Mouse (Mus musculus) cerebellum, postnatal 25 days (tissue): ENCODE results near the gene Plk5.

Experiments
- DNase-seq, 2 experiments: peaks; one replicate each; pipeline ENCODE4 v3.0.0; 2021; ENCODE audit warnings: mixed read lengths in 2 of 2

Gene Plk5

DNA sequence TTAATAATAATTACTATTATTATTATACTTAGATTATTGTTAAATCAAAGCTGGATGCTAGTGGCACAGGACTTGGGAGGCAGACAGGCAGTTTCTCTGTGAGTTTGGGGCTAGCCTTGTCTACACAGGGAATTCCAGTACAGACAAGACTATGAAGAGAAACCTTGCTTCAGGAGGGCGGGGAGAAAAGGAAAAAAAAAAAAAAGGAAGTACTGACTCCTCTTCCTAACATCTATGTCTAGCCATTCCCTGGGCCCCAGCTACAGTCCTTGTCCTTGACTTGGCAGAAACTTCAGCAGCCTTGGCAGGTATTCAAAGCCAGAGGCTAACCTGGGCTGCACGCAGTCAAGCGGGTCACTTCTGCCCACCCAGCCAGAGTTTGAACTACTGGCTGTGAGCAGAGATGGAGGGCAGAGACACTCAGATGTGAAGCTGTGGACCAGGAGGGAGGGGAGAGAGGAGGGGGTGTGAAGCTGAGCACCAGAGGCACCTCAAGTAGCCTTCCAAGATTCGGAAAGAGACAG lies 33.0 kb downstream of the Plk5 start:
- DNase-seq, result no peak

DNA sequence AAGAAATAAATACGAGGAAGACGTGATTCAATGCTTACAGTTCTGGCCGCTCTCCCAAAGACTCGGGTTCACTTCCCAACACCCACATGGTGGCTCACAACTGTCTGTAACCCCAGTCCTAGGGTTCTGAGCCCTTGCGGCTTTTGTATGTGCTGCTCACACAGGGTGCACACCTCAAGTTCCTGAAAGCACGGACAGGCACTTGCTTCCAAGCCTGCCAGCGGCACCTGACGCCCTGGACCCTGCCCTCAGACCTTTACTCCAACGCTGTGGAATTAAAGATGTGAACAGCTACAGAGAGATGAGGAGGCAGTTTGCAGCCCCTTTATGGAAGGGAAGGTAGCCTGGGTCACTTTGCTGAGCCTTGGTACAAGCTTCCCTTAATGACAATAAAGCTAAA lies 34.4 kb downstream of the Plk5 start:
- DNase-seq, result no peak

DNA sequence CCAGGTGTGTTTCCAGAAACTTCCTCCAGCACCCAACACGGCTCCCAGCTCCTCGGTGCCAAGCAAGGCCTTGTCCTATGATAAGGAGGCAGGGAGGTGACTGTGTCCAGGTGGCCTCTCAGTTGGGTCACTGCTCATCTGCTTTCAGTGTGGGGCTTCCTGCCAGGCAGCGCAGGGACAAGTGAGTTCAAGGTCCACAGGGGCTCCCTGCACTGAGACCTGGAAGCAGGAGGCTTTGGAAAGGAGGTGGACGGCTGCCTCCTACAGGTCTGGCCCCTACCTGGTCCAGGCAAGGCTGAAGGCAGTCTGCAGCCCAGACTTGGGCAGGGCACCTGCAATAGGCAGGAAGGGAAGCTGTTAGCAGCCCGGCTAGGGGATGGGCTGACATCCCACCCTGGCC lies 36.4 kb downstream of the Plk5 start:
- DNase-seq, result no peak

DNA sequence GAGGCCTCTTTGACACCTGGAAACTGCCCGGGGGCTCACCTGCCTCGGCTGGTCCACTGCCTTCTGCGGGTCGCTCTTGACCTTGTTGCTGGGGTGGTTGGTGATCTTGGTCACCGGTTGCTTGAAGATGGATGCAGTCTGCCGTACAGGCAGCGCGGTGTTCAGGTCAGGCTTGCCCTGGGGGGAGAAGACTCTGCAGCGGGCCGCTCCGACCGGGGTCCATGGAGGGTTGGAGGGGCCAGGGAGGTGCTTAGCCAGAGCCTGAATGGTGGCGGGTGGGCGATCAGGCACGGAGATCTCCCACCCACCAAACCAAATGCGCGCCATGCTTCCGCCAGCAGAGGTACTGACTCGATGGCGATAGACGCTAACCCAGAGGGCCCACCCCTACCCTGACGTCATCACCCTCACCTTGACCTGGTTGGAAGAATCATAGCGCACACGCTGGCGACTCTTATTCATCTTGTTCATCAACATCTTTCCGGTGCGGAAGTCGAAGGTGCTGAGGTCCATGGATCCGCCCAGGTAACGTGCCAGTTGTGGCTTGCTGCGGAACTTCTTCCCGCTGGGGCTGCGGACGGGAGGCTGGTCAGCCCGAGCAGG lies 38.9 kb downstream of the Plk5 start:
- no peak for DNase-seq

DNA sequence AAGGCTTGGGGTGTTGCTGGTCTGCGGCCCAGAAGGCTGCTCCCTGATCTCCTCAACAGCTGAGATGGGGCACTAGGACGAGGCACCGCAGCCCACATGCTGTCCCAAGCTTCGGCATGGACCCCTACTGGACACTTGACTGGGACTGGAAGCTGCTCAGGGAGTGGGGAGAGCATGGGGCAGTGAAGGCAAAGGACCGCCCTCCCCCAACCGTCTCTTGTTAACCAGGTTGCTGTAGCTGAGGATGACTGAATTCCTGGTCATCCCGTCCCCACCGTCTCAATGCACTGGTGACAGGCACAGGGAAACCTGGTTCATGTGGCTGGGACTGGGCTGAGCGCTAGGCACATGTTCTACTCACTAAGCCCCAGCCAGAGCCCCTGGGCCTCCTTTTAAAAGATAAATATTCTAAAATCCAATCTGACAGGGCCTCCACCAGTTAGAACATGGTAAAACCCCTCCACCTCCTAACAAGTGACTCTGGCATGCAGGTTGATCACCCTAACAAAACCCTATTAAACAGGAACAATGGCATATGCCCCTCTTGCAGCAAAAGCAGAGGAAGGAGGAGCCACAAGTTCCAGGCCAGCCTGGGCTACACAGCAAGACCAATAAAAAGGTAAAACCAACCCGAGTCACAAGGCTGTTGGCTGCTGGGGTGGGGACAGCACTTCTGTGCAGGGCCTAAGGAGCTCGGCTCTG lies 40.7 kb downstream of the Plk5 start:
- DNase-seq, result no peak

DNA sequence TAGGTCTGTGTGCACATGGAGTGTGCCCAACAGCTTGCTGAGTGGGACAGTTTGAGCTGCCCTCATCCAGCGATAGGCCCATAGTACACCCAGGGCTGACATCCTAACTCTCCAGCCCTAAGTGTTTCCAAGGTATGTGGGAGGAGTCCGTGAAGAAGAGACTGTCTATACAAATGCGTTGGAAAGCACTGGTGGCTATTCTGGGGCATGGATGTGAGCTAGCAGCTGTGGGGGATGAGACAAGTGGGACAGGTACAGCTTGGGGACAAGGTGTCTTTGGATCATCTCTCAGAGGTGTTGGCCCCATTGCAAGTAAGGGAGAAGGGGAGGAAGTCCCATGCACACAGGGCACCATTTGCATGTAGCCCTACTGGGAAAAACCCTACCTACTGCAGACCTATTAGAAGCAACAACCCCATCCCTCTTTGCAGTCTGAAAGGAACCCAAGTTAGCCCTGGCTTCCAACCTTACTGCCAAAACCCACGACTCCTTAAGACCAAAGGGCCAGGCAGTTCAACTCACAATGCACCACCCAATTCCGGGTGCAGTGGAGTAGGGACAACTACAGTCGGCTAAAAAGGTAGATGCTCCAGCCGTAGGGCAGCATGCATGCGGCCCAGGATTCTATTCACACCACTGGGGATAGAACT lies 41.4 kb downstream of the Plk5 start:
- DNase-seq, result no peak

DNA sequence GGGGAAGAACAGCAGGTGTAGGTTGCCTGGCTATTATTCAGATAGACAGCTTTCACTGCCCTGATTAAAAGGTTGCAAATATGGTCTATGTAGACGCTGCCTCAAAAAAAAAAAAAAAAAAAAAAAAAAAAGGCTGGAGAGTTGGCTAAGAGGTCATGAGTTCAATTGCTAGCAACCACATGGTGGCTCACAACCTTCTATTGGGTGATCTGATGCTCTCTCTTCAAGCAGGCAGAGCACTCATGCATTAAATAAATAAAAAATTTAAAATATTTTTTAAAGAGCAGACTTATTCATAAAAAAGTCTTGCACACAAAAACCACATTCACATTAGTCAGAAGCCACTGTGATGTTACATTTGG lies 41.9 kb downstream of the Plk5 start:
- no peak for DNase-seq

DNA sequence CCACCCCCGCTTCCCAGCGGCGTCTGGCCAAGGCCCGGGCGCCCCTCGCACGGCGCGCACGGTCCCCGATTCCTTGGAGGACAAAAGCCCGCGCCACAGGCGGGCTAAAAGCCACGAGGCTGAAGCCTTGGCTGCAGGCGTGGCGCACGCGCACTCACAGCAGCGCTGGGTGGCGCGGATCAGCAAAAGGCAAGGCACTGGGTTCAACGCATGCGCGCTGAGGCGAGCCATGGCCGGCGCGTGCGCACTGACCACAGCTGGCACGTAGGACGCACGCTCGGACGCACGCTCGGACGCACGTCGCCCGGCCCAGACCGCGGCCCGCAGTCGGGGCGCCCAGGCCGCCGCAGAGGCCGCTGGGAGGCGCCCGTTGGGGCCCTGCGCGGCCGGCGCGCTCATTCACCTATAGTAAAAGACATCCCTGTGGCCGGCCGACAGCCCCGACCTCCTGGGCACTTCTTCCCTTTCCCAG lies 42.5 kb downstream of the Plk5 start:
- peak; percentile 99 for DNase-seq

DNA sequence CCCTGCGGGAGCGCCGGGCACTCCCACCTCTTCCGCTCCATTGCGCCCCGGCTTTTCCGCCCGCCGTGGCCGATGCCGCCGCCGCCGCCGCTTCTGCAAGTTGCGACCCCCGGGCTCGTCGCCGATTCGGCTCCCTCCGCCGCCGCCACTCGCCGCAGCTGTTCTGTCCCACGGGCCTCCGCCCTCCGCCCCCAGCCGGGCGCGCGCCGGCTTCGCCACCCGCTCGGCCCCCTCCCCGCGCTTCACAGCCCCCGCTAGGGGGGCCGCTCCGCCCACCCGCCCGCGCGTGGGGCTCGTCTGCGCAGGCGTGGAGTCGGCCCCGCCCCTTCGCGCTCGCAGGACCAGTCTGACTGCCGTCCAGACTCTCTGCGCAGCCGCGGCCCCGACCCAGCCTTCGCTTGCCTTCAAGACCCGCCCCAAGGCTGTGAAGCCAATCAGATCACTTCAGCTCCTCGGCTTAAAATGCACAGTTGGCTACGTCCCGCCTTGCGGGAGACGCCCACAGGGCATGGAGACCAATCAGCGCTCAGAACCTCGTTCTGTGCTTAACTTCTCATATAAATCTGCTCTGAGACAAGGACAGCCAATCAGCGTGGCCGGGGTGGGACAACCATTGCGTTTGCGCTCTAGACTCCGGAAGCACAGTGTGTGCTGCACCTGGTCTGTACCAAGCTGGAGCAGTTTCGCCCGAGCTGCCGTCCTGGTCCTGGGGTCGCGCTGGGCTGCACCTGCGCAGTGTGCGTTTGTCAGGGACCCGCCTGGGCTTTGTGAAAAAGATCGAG lies 43.1 kb downstream of the Plk5 start, which contains the start of gene Mbd3:
Mbd3 (minus strand) TSS at position 360 of the 782 bp plus-strand sequence.
- DNase-seq, result peak; percentile 99 to 100

DNA sequence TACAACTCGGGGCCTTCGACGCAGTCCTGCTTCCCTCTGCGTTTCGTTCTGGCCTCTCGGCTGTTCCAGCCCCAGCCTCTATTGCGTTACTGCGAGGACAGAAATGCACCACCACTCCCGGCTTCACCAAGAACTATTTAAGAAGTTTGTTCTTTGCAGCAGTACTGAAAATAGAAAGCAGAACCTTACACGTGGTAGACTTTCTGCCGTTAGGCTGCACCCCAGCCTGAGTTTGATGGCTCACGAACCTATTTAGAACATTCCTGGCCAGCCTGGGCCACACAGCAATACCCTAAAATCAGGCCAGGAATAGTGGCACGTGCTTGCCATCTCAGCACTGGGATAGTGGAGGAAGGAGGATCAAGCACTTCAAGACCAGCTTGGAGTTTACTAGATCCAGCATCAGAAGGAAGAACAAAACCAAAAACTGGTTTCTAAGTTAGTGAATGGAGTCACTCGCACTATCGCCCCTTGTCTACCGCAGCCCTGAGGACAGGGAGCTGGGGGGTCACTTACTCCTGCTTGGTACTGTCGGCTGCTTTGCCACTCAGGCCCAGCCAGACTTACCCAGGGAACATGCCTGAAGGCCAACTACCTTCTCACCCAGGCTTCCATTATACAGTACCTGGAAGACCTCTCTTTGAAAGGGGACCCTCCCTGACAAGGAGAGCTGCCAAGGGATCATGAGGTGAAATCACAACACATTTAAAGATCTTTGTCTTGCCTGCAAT lies 43.9 kb downstream of the Plk5 start:
- no peak for DNase-seq

DNA sequence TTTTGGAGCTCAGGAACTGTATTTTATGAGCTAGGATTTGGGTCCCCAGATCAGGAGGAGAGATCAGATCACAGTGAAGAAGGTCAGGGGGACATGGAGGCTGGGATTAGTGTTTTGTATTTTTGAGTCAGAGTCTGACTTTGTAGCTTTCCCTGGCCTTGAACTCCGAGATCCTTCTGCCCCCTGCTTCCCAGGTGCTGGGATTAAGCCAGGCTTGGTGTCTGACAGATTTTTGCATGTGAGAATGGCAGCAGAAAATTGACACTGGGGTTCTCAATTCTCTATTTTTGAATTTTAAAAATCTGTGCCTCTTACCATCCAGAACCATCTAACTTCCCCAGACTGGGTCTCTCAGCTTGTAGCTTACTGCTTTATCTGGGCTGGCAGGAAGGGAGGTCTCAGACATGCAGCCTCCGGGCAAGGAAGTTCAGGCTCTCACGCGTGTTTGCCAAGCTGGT lies 44.5 kb downstream of the Plk5 start:
- DNase-seq, result peak in 1 of 2 experiments; percentile 30

DNA sequence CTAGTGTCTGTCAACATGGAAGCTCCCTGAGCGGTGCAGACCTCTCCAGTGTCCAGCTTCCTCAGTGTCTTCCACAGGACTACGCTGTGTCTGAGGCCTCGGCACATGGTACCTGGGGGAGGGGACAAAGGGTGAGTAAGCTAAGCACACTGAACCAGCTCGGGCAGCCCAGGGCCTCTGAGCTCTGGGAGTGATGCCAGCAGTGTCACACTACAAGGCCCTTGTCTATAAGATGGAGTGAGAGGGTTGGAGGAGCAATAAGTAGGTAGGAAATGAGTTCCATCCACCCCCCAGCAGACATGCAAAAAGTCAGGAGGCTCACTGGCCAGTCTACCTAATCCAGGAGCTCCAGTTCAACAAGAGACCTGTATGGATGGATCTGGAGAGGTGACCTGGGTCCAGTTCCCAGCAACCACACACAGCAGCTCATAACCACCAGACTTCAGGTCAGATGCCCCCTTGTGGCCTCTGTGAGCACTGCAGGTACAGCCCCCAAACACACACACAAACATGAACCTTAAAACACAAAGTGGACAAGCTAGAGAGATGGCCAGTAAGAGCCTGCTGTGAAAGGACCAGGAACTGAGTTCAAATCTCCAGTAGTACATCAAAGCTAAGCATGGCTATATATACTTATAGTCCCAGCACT lies 46.9 kb downstream of the Plk5 start:
- peak; percentile 49 to 62 for DNase-seq

DNA sequence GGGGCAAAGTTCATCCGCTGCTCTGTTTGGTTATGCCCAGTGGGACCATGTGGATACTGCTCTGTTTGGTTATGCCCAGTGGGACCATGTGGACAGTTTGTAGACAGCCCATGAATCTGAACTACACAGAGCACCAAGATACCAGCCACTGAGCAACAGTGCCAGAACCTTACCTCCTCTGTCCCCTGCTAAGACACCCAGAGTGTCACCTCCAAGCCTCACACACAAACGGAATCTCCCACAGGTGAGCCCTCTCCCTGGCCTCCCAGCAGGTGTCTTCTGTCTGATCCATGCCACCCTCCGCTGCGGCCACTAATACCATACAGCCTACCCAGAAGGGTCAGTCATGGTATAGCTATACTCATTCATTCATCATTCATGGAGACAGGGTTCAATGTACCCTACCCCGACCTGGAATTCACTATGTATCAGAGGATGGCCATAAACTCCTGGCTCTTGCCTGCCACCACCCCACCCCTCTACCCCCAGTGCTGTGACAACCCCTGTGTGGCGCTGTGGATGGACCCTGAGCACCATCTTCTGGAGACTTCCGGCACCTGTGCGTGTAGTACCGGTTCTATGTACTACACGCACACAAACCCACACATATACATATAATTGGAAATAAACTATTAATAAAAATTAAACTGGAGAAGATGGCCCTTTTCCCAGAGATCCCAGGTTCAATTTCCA lies 49.4 kb downstream of the Plk5 start:
- no peak for DNase-seq

DNA sequence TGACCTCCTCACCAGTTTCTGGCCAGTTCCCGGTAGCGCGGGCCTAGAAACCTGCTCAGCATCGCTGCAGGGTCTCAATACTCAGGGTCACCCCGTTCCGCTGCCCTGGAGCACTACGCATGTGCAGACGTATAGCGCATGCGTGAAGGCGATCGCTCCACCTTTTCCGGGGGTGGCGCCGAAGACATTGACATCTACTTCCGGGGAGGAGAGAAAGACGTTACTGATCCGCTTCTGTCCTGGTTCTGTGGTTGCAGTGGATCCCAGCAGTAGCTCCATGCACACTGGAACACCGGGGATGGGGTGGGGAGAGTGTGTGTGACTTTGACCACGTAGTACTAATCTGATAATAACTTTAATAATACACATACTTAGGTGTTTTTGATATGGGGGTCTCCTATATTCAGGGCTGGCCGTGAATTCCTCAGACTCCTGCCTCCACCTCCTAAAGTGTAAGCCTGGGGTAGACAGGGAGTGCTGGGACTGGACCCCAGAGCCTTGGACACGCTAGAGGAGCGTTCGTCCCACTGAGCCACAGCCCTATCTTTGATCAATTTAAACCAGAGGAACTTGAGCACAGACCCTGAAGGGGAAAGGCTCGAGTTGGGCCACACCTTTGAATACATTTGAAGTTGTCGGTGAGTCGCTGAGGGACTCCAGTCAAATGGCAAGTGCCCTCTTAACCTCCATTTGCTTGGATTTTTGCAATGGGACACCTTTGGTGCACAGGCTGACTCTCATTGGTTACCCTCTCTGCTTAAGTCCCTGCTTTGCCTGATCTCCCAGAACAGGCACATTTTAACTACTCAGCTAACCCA lies 50.6 kb downstream of the Plk5 start, which contains the start of gene Uqcr11:
Uqcr11 (minus strand) TSS at position 147 of the 818 bp plus-strand sequence.
- DNase-seq, result peak; percentile 91 to 95

DNA sequence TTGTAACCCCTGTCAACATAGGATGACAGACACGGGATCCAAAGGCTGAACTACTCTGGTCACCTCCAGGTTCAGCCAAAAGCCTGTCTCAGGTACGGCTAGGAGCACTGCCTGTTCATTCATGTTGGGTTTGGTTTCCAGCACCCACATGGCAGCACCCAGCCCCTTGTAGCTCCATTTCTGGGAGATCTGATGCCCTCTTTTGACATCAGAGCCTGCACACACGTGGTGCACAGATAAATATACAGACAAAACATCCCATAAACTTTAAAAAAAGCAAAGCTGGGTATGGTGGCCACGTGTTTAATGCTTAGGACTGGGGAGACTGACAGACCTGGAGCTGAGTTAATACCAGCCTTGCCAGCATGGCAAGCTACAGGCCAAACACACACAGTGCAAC lies 51.7 kb downstream of the Plk5 start:
- no peak for DNase-seq

DNA sequence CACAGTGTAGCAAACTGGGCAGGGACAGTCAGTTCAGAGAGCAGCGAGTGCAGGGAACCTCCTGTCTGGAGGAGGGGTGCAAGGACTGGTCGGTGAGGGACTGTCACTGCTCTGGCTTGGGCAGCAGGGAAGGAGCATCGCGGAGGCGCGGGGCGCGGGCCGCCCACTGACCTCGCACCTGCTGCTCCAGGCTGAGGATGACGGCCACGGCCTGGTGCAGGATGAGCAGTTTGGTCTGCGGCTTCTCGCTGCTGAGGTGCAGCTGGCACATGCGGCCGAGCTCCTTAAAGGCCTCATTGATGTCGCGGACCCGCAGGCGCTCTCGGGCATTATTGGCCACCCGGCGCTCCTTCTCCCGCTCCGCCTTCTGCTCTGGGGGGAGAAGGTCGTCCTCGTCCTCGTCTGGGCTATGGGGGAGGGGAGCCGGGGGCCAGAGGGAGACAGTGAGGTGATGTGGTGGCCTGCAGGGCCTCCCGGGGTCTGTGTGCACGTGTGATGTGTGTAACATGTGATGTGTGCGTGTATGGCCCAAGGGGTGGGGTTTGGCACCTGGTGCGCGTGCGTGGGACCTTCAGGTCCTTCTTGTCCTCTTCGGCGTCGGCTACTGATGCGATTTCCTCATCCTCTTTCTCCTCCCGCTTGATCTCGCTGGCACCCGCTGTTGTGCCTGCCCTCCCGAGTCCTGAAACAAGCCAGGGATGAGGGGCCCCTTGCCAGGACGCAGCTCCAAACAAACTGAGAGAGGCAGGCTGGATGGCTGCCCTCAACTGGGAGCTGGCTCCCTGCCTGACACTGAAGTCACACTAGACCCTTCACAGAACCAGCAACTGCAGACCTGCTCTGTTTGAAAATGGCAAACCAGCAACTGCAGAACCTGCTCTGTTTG lies 56.6 kb downstream of the Plk5 start:
- DNase-seq, result peak; percentile 92 to 94
